Mouse (Mus musculus): ENCODE data around the gene Arrdc2. TPM values are rescaled to one million over a fixed set of nuclear protein-coding genes. Genes with fewer than 3 reads are reported as not detected.

Gene Arrdc2
- total RNA-seq, 2 experiments from 2014 or later = 11.3 to 11.4 TPM

DNA sequence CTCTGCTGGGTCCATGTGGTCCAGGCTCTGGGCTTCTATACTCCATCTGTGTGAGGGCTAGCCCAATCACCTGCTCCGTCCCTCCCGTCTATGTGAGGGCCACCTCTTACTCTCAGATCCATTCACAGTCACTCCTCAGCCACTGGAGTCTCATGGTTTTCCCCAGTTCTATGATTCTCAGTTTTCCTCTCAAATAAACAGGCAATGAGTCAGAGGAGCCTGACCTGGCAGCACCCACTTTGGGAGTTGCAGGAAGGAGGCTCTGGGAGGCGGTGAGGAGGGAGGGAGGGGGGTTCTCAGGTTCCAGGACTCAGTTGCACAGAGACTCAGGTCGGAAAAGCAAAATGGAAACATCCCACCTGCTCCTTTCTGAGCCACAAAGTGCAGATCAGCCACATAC is 26.6 kb downstream of the Arrdc2 start:
- intact Hi-C loops (cut with DNase I) = no loop called here
- no peak for DNase-seq

DNA sequence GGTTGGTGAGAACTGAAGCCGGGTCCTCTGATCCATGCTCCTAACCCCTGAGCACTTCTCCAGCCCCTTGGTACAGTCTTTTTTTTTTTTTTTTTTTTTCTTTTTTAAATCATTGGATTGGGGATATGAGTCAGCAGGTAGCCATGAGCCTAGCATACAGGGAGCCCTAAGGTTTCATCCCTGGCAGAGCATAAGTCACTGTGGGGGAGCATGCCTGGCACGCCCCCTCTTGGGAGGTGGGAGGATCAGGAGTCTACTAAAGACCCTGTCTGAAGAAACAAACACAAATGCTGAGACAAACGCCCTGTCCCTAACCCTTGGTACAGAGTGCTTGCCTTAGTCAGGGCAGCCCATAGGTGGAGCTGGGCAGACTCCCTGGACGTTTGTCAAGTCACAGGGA is 27.5 kb downstream of the Arrdc2 start:
- DNase-seq = no peak
- intact Hi-C loops (cut with DNase I) = no loop called here

DNA sequence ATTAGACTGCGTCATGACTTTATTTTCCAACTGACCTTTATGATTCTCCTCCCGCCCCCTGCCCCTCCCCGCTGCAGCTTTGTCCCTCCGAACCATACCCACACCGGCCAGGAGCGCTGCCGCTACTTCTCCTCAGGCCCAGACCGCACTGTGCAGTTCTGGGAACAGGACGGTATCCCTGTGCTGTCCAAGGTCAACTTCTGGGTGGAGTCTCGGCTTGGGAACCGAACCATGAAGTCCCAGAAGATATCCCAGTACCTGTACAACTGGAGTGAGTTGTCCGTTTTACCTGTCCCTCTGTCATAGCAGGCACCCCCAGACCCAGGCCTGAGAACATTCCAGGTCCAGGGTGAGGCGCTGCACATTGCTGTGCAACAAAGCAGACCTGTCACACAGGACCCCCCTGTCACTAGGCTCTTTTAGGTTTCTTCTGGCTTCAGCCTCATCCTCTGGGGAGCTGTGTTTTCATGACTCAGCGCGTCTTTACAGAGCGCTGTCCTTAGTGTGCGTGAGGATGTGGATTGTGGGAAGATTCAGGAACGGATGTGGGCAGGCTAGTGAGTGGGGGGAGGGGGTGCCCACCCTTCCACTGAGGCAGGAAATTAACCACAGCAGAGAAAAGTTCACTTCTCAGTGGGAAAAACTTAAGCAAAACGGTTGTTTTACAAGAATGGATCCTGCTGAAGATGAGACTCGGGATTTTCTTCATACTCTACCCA is 28.4 kb downstream of the Arrdc2 start:
- intact Hi-C loops (cut with DNase I) = no loop called here
- no peak for DNase-seq

DNA sequence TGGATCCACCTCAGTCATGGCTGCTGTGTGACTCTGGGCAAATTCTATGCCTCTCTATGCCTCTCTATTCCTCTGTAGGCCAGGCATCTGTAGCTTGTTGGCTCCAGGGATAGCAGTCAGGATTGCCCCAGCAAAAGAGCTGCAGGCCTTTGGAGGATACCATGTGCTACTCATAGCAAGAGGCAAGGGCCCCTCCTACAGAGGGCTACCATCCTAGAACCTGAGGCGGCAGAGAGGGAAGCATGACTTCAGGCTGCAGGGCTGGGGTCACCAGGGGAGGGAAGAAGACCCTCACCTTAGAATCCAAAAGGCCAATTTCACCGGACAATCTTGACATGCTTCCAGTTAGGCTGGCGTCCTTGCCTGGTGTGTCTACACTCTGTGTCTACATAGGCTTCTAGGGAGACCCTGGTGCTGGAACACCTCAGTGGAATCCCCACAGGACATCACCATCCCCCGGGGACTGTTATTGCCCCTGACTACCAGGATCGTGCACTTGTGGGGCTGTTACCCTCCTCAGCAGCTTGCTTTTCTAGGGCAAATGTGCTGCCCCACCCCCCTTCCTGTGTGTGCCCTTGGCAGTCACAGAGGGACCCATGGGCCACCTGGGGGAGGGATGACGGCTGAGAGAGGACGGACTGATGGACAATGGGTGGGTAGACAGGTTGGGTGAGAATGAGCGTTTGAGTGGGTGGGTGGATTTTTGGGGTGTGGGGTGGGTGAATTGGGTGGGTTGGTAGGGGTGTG is 30.4 kb downstream of the Arrdc2 start:
- DNase-seq = no peak
- intact Hi-C loops (cut with DNase I) = no loop called here

DNA sequence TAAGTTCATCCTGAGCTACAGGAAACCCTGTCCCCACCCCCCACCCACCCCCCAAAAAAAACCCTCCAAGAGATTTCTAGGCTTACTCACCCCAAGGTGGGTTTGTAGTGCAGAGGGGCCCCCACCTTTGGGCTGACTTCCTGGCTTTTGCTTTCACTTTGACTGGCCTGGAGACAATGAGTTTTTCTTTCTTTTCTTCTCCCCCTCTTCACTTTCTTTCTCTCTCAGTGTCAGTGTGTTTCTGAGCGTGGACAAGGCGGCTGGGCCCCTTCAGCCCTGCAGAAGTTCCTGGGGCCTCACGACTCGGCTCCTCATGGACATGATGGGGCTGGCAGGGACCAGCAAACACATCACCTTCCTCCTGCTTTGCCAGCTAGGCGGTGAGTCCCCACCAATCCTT is 31.3 kb downstream of the Arrdc2 start, which contains the start of gene Il12rb1:
Gene Il12rb1 (plus strand): TSS at position 211 of the 400 bp plus-strand sequence.
- intact Hi-C loops (cut with DNase I) = no loop called here

DNA sequence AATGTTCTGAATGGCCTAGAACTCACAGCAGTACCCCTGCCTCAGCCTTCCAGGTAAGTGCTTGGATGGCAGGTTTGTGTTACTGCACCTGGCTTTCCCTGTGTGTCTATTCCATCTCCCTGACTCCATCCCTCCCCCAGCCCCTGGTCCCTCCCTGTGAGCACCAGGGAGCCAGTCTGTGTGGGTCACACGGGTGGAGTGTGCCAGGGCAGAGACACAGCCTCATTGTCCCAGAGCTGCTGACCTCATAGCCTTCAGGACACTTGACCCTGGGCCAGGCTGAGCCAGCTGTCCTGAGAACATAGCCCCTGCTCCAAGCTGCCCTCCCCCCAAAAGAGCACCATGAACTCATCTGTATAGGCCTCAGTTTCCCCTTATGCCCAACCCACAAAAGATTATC is 32.2 kb downstream of the Arrdc2 start:
- DNase-seq = no peak
- intact Hi-C loops (cut with DNase I) = no loop called here

More for the DNA sequence above, 31.3 kb downstream of the Arrdc2 start, which contains the start of gene Il12rb1:
- DNase-seq = no peak

DNA sequence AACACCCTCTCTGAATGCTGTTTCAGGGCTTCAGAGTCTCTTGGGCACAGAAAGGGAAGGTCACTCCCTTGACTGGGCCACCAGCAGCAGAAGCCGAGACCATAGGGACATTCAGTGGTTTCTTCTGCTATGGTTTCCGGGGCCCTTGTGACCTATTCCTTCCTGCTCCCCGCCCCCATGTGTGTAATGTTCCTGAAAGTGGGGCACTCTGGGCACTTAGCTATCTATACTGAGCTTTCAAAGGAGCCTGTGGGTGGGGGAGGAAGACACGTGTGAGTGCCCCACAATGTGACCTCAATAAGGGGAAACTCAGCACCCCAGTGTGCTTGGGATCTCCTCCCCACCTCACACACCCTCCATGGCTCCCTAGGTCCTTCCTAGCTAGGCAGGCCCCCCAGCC is 33.0 kb downstream of the Arrdc2 start:
- intact Hi-C loops (cut with DNase I) = no loop called here
- peak in 1 of 2 experiments; percentile 44 for DNase-seq

DNA sequence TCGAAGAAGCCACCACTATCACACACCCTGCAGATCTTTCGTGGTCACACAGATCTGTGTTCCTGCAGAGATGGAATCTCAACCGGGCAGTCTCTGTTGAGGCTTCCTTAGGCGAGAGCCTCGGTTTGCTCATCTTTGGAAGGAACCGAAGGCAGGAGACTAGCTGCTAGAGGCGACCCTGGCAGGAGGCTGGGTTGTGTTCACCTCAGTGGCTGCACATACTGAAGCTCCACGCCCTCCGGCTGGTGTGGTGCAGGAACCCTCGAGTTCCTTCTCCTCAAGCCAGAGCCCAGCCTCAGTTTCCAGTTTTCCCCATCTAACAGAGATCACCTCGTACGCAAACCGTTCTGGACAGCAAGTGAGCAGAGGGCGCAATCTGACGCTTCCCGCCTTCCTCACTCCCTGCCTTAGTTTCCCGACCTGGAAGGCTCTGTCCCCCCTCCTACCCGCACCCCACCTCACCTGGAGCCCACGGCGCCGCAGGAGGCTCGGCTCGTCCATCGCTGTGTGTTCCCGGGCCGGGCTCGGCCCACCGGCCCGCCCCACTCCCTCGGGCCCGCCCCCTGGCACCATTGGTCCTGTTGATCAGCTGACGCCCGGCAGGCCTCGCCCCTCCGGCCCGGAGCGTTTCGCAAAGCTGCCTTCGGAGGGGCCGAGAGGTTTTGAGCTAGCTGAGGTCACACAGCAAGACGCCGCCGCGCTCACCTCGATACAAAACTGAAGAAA is 34.9 kb downstream of the Arrdc2 start, which contains the start of gene Mast3:
Gene Mast3 (minus strand): TSS at position 574 of the 726 bp plus-strand sequence.
- intact Hi-C loops (cut with DNase I) = no loop called here
- peak; percentile 83 to 87 for DNase-seq

DNA sequence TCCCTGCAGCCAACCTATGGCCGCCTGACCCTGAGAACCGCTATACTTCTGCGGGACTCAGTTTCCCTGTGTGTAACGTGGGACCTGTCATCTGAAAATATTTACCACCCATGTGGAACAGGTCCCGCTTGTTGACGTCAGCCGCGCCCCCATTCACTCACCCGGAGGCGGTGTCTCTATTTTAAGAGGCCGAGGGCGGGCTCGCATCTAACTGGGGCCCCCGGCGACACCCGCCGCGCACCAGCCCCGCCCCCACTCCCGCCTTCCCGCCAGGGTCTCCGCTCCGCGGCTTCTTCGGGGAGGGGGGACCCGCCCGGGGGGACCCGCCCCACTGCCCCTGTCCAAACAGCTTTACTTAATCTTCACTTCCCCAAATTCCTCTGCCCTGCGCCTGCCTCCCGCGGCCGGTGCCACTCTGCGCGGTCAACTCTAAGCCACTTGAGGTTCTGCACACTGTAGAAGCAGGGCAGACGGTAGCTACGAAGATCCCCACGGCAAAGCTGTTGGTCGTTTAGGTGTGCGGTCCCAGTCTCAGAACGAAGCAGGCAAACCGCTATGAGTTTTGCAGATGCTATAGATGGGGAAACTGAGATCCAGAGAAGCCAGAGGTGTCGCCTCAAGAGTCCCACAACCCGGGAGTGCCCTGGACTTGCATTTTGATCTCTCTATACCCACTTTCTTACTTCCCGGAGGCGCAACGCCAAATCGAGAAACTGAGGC is 35.6 kb downstream of the Arrdc2 start:
- intact Hi-C loops (cut with DNase I) = no loop called here
- DNase-seq = peak; percentile 61 to 64

DNA sequence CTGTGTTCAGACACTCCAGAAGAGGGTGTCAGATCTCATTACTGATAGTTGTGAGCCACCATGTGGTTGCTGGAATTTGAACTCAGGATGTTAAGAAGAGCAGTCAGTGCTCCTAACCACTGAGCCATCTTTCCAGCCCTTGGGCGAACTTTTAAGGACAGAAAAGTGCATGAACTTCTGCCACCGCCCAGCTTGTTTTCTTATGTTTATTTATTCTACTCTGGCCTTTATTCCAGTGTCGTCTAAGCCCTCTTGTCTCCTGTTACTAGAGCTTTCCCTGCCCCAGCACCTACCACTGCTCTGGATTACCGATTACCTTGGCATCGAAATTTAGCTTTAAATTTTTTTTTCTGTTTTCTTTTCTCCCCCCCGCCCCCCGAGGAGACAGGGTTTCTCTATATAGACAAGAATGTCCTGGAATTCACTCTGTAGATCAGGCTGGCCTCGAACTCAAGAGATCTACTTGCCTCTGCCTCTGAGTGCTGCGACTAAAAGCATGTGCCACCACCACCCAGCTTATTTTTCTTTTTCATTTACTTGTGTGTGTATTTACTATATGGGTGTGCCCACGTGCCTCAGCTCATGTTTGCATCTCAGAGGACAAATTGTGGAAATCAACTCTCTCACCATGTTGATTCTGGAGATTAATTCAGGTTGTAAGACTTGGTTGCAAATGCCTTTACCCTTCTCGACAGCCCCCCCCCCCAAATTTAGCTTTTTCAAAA is 36.6 kb downstream of the Arrdc2 start:
- intact Hi-C loops (cut with DNase I) = no loop called here

DNA sequence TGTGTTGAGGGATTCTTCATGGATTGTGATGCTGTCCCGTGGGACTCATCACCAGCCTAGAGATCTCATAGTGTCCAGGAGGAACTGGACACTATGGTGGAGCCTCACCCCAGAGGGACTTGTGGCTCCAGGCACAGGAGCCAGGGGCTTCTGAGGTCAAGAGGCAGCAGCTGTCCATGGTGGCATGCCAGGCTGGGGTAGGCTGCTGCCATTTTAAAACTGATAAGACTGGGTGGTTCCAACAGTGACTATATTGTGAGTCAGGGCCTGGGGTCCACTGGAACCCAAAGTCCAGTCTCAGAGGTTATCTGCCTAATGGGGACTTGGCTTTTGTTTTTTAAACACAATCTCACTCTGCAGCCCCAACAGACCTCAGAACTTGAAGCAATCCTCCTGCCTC is 37.7 kb downstream of the Arrdc2 start:
- DNase-seq = no peak
- intact Hi-C loops (cut with DNase I) = no loop called here

More for the DNA sequence above, 36.6 kb downstream of the Arrdc2 start:
- no peak for DNase-seq

DNA sequence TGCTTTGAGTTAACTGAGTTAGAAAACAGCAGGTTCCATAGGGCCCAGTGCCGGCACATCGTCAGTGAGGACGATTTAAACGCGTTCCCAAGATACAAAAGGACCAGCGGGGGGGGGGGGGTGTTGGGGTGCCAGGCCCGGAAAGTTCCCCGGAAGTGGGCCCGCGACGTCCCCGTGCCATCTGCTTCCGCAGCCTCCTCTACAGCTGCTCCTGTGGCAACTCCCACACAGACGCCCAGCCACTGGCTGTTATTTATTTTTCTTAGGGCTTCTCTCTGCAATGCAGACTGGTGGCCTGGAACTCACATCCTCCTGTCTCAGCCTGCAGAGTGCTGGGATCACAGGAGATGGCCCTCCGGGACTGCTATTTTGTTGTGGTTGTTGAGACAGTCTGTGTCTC is 38.4 kb downstream of the Arrdc2 start:
- DNase-seq = no peak
- intact Hi-C loops (cut with DNase I) = no loop called here

DNA sequence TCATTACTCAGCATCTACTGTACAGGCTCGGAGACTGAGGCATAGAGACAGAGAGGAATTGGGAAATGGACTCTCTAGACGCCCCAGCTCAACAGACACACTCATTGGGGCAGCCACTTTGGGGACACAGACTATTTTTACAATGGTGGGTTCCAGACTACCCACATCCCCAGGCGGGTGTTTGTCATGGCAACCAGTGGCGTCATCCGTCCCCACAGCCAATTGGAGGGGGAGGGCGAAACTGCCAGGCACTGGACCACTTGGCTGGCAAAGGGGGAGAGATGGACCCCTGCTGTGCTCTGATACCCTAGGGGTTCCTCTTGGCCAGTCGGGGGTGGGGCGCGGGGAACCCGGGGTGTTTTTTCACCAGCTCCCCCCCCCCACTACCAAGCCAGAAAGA is 38.9 kb downstream of the Arrdc2 start:
- intact Hi-C loops (cut with DNase I) = no loop called here

DNA sequence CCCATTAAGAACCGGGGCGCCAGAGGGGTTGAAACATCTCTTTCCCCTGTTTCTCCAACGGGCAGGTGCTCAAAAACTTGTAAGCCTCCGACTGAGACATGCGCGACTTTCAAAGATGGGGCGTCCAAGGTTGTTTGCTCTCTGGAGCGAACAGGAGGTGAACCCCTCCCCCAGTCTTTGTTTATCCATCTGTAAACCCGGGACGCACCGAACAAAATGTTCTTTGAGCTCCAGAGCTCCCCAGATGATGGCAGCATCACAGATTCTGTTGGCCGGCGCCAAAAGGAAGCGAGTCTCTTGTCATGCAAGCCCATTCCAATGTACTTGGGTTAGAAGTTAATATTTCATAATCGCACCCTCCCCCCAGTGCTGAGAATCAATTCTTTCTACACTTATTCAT is 41.2 kb downstream of the Arrdc2 start:
- DNase-seq = peak; percentile 30 to 48
- intact Hi-C loops (cut with DNase I) = no loop called here

More for the DNA sequence above, 38.9 kb downstream of the Arrdc2 start:
- no peak for DNase-seq

DNA sequence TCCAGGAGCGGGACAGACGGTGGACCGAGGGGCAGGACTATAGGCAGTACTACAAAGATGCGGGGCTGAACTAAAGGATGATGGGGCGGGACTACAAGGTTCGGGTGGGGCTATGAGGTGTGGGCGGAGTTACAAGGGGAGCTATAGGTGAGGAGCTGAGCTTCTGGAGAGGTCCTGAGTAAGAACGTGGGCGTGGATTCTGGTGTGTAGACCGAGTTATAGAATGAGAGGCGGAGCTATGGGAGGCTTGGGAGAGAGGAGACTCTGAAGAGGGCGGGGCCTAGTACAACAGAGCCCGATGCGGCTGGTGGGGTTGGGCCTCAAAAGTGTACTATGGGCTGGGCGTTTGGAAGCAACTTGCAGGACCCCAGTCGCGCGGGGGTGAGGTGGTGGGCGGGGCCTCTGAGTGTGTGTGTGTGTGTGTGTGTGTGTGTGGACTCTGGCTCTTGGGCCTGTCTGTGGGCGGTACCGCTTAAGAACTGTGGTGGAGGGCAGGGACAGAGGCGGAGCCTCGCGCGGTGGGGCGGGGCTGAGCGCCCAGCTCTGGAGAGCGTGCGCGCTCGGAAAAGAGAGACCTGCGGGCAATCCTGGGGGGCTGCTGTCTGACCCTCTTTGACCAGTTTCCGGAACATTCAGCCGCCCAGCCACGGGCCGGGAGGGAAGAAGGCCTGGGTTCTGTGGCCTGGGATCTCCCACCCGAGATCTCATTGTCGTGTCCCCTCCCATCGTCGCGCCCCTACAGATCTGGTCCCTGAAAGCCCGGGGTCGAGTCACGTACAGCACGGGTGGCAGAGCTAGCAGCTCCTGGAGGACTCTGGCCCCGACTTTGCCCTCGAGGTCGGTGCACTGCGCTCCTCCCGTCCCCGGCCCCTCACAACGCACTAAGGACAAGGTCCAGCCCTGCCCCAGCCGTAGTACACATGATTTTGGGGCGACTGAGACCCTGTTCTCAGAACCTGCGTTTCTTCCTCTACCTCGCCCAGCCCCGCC is 42.1 kb downstream of the Arrdc2 start:
- intact Hi-C loops (cut with DNase I) = loop anchor here (2.0 kb wide), 1 partner anchor 19 kb away; no protein-coding TSS in a partner anchor
- peak; percentile 84 to 89 for DNase-seq

DNA sequence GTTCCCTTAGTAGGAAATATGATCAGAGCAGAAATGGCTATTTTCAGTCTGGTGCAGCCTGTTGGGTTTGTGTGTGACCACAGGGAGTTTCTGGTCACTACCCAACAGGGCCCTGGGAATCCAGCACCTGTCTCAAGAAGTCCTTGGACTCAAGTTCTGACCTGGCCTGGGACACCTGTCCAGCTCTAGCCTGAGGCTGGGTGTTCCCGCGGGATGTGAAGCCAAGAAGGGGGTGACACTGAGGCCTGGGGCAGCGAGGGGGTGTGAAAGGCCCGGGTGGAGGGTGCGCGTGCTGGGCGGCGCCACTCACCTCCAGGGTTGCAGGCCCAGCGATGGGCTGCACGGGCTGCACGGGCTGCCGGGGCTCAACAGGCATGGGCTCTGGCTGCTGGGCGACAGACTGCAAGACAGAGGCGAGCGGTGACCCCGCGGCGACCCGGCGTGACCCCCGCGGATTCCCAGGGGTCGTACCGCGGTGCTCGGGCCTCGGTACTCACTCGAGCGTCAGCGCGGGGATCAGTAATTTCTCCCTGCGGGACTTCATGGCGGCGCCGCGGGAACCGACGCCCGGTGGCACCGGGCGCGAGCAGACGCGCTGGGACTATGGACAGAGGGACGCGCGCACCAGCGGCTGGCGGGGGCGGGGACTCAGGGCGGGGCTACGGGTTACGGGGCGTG is 43.0 kb downstream of the Arrdc2 start:
- DNase-seq = peak in 1 of 2 experiments; percentile 18
- intact Hi-C loops (cut with DNase I) = loop anchor here (2.0 kb wide), 1 partner anchor 20 kb away; no protein-coding TSS in a partner anchor

DNA sequence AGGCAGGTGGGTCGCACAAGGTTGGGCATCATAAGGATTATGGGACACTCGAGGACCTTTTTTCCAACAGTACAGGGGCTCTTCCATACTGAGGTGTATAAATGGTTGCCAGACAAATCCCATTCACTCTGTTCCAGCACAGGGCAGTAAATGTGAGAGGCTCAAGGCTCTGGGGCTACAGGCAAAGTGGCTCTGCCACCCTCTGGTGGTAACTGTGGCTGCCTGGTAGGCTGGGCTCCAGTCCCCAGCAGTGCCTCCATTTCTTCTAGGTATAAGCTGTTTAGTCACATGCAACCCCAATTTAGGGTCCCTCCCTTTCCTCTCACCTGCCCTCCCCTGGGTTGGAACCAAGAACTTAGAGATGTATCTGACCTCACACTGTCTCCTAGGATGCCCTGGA is 44.1 kb downstream of the Arrdc2 start:
- DNase-seq = no peak
- intact Hi-C loops (cut with DNase I) = no loop called here

DNA sequence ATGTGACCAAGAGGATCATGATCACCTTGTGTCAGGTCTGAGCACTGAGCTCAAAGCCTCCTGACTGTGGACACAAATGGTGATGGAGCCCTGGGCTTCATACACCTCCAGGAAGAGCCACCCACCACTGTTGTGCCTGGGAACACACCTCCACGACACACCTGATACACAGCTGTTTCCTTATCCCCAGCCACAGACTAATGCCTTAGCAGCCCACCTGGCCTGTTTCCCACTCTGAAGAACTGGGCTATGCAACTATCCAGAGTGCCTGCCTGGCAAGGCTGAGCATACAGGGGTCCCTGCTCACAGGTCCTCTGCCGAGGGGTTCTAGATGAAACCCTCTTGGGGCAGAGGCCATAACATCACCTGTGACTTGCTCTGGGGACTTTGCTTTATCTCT is 45.3 kb downstream of the Arrdc2 start:
- intact Hi-C loops (cut with DNase I) = no loop called here
- DNase-seq = no peak
